Mouse (Mus musculus): ENCODE data around the gene Mid2.
"Not testable (repeated sequence)": the region's sequence is repeated elsewhere in the genome, so short reads cannot be mapped to it uniquely, and the experiment has no call there.

Mid2 gene

DNA sequence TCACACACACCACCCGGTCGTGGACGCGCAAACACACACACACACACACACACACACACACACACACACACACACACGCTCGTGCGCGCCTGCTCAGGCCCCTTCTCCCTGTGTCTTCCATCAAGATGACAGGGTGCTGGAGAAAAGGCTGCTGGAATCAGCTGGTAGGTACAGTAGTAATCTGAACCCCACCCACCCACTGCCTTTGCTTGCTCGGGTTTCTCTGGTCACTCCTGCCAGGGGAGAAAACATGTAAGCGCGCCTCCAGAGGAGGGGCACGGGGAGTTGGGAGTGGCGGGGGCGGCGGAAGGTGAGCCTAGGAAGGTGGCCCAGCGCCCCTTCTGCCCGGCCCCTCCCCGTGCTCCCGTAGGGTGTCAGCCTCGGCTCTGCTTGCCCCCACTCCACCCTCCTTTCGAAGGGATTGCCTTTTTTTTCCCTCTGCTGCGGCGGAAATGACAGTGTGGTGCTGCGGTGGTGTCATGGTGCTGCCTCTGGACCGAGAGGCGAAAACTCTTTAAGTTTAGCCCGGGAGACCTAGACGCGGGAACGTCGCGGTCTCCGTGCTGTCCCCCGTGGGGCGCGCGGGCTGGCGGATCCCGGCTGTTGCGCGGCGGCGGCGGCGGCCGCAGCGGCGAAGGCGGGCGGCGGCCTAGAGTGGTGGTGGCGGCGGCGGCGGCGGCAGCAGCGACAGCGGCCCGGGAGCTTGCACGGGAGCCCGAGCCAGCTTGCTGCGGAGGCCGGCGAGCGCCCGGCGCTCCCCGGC is at the start of gene Mid2:
Mid2 (plus strand) TSS at position 121 of the 763 bp plus-strand sequence.
- DNase-seq (ENCODE audit: low read depth), result peak; percentile 17

DNA sequence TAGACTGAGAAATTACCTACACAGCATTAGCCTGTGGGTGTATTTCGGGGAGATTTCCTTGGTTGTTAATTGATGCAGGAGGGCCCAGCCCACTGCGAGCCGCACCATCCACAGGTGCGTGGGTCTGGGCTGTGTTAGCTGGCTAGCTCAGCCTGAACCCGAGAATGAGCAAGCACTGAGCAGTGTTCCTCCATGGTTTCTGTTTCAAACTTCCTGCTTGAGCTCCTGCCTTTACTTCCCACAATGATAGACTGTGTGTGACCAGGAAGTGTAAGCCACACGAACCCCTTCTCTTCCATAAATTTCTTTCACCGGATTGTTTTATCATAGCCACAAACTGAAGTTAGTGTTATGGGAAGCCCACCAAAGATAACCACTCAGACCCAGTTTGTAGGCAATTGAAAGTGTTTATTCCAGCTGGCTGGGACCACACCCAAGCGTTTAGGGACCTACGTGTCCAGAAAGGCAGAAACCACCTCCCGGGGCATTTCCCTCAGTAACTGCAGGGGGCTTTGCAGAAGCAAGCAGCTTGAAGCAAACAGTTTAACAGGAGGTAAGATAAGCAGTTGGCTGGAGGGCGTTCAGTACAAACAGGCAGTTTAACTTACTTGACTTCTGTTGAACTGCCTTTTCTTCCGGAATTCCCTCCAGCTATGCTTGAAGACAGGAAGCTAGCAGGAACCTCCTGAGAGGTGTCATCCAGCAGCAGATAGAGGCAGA is 39.4 kb upstream of the Mid2 start:
- DNase-seq (ENCODE audit: low read depth), result no peak

DNA sequence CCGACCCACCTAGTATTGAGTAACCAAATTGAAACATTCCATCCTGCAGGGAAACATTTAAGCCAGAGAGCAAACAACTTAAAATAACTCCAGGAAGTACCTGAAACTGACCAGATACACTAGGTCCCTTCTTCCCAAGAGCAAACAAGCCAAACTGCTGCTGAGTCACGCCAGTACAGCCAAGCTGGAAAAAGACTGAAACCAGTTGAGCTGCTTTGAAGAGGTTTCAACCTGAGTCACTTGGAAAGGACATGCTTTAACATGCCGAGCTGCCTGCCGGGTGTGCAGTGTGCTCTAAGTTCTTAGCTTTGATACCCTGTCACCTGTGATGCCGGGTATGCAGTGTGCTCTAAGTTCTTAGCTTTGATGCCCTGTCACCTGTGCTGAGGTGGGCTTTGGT is 26.4 kb upstream of the Mid2 start:
- no peak for DNase-seq (ENCODE audit: low read depth)

DNA sequence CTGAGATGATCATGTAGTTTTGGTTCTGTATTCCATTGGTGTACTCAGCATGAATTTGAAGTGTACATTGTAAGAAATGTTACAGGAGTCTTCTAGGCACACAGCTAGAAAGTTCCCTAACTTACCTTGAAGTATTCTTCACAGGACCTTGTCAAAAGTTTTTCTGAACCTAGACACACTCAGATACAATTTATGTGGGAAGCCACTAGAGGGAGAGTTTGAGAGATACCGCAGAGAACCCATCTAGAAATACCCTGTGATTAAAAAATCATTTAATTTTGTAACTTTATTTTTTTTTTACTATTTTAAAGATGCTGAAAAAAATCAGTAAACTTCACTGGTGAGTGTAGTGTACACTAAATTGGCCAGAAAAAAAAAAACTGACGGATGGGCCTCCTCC is 24.8 kb upstream of the Mid2 start:
- no peak for DNase-seq (ENCODE audit: low read depth)

DNA sequence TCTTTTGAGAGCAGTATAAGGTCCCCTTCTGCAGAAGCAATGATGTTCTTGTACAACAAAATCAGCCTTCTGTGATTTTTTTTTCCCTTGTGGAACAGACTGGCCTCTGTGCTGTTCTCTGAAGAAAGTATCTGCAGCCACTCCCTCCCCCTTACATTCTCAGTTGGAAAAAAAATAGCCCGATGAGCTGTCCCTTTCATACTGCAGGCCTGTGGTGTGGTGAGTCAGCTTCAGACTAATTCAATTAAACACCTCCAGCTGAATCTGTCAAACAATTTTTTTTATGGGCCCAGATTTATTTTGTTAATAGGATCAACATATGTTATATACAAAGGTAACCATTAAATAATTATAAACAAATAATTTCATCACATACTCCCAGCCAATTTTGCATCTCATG is 3.7 kb upstream of the Mid2 start:
- DNase-seq (ENCODE audit: low read depth), result no peak

DNA sequence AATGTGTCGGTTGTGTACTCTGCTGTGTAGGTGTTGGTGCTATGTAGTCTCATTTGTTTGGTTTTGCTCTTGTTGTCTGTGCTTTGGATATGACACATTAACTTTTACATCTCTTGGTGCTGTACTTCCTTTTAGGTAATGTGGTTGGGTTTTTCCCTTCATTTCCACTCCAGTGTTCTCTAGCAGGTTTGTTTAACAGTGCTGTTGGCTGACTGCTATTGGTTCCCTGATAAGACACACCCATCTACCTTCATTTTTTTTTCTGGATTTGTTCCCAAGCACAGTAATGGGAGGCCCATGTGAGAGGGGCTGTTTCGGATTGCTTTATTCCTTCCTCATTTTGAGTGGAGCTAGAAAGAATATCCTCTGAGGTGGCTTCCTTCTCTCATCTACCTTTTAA is 883 bp upstream of the Mid2 start:
- DNase-seq (ENCODE audit: low read depth), result peak; percentile 30

DNA sequence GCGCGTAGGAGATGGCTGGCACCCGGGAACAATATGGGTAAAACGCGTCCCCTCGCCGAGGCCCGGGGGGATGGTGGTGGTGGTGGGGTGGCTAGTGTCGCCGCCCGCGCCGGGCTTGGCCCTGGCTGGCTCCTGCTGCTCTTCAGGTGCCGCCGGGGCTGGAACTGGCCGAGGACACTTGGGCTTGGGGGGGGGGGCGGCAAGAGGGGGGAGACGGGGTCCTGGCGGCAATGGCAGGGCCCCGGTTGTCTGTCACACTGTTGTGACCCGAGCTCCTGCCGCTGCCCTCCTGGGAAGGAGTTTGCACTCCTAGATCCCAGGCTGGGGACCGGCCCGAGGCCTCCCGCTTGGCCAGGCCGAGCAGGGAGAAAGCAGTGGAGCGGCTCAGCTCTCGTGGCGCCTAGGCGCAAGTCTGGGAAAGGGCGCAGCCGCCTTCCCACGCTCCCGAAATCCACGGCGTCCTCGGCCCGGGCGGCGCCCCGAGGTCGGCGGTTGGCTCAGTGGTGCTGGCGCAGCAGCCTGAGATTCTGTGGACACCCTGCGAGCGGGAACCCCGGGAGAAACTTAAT is 927 bp downstream of the Mid2 start:
- no peak for DNase-seq (ENCODE audit: low read depth)

DNA sequence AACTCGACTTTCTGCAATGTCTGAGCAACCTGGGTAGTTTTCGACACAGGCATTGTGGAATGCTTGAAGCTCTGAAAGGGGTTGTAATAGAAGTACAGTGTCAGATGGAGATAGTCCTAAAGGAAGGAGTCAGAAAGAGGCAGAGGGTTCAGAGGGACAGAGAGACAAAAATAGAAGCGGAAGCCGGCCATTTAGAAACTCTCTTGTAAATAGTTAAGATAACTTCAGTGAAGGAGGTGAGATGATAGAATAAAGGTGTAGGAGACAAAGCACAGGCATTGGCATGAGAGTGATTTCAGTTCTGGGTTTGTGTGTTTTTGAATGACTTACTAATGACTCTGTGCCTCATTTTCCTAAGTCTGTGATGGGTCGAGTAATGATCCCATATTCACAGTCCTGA is 11.0 kb downstream of the Mid2 start:
- DNase-seq (ENCODE audit: low read depth), result no peak

DNA sequence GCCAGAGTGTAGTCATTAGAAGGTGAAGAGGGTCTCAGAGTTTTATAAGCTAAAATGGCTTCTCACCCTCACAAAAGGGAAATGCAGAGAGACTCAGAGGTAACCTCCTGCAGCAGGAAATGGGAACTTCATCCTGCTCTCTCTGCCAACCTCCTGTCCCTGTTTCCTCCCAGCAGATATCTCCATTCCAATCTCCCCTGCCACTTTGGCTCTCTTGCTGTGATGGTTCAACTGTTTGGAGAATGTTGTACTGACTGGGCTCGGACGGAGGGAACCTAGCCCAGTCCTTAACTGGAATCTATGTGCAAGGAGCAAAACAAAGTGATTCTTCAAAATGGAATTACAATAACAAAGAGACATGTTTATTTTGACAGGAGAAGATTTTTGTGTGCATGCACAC is 23.9 kb downstream of the Mid2 start:
- no peak for DNase-seq (ENCODE audit: low read depth)

DNA sequence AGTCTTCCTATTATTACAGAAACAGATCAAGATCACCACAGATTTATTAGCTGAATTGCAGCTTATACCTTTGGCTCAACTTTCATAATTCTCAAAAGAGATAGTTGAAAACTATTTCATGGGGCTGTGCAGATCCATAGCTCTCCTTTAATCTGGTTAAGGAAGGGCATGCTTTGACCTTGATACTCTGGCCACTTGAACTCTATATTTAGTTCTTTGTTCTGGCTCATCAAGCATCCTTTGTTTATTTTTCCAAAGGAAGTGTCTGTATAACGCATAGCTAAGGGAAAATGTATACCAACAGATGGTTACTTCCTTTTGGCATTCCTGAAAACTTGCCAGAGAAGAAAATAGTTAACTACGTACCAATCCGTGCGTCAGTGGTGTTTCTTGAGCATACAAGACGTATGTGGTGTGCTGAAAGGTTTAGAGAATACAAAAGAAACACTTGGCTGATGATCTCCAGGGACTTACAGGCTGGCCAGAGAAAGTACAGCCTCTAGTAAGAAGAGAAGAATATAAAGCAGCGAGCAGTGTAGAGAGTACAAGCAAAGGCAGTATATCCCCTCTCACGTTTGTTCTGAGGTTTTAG is 33.6 kb downstream of the Mid2 start:
- not testable (repeated sequence) for DNase-seq (ENCODE audit: low read depth)

DNA sequence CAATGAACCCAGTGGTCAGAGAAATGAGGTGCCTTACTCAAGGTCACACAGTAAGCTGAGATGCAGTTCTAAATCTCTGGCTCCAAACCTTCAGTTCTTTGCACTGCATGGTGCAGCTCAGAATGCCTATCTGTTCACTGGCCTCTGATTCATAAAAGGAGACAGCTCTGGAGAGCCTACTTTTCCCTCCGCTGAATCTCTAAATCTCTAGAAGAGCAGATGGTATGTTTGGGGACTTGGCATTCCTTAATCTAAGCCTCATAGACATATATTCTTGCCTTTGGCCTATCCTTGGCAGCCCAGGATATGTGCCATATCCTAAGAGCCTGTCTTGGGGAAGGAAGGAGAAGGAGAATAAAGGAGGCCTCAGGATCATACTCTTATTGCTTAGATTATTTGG is 38.8 kb downstream of the Mid2 start:
- no peak for DNase-seq (ENCODE audit: low read depth)

DNA sequence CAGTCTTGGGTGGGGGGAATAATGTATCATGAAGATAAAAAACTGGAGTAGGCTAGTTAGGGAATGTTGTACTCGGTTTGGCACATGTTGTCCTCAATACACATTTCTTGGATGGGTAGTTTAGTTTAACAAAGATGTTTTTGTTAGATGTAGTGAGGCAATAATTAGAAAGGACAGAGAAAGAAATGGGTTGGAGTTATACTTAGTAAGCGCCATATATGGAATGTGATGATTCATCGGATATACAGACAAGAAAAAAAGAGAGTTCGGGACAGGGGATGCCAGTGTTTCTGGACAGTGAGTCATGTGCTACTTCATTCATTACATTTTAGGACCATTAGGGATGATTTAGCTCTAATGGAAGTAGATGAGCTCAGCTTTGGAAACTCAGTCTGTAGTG is 41.7 kb downstream of the Mid2 start:
- no peak for DNase-seq (ENCODE audit: low read depth)

DNA sequence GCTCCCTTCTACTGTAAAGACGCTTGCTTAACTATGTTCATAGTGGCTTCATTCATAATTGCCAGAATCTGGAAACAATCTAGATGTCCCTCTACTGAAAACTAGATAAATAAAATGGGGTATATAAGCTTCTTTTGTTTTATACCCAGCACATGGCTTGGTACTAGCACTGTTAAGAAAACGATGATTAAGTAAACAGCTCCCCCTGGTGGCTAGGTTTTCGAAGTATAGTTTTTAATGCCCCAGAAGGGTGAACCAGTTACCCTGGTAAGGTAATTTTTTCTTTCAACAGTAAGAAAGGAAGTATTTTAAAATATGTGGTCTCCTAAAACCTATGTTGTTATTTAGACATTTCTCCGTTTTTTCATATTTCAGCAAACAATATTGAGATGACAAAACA is 58.0 kb downstream of the Mid2 start:
- peak; percentile 62 for DNase-seq (ENCODE audit: low read depth)

DNA sequence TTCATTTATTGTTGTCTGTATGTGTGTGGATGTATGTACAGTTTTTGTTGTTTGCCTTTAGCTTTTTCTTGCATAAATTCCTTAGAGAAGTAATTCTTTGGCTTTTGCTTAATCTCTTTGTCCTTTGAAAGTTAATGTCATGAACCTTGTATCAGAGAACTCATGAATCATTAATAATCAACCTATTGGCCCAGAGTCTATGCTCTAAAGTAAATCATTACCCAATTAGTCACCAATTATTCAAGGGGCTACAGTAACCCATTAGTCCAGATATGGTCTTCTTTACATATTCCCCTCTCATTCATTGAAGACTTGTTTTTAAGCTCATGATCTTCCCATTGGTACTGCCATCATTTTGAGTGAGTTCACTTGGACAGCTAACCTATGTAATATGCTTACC is 74.6 kb downstream of the Mid2 start:
- no peak for DNase-seq (ENCODE audit: low read depth)

DNA sequence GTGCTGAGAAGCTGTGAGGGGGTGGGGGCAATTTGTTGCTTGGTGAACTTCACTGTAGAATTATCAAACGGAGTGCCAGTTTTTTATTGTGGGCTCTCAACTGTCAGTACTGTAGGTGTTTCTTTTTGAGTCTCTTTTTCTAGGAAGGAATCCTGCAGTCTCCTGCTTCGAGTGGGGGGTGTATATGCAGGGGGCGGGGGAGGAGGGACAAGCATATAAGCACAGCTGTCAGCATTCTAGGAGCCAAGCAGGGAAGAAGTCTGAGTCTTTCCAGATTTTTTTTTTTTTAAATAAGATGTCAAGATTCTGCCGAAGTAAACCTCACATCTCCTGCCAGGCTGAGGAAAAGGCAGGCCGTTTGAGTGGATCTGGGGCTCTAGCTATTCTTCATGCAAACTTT is 78.8 kb downstream of the Mid2 start:
- DNase-seq (ENCODE audit: low read depth), result no peak

DNA sequence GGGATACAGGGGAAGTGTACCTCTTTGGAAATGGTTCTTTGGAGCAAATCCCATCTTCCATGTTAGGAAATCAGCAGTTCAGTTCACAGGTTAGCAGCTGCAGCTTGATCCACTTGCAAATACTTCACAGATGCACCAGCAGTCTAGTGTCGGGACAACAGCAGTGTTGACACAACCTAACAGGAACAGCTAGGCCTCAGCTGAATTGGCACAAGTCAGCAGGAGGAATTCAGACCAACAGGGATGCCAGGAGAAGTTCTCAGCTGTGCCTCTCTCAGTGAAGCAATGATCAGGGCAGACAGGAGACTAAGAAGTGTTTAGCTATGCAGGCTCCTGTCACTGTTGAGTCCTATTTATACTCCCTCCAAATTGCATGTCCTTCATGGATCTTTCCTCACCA is 105.4 kb downstream of the Mid2 start:
- DNase-seq (ENCODE audit: low read depth), result no peak

DNA sequence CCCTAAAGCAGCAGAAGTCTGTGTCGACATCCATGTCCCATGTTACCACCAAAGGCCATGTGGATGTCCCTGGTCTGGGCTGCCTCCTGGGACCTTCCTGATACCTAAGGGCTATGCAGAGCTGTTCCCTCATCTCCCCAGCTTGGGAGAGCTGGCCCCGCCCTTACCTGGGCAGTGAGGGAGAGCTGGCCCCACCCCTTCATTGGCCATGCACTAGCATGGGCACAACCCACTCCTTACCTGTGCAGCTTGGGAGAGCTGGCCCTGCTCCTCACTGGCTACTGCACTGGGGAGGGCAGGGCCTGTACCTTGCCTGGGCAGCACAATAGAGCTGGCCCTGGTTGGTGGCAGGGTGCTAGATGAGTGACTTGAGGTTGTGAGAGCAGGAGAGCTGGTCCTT is 140.9 kb downstream of the Mid2 start:
- no peak for DNase-seq (ENCODE audit: low read depth)

DNA sequence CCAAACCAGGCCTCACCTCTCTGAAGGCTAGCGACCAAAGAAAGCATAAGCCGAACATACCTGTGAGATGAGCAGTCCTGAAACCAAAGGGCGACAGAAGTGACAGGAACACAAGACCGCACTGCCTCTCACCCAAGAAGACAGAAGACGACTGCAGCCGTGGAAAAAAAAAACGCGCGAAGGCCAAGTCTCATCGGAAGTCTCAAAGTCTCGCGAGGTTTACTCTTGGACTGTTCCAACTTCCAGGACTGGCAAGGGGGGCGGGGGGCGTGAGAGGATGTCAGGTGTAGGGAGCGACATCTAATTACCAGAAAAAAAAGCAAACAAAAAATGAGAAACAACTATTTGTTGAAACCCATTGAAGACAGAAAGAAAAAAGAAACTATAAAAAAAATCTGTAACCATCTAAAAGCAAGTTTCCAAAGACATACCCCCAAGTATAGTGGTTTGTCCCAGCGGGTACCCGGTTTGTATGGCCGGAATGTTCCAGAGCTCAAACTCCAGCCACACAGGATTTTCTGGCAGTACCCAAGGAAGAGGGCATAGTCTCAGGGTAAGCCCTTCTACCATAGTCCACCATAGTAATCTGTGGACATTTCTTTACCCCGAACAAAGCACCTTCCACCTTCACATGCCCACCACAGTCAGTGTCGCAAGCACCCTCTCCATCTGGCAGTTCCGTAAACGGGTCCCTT is 149.1 kb downstream of the Mid2 start, which contains the start of gene Tex13b:
Tex13b (minus strand) TSS at position 122 of the 695 bp plus-strand sequence.
- DNase-seq (ENCODE audit: low read depth), result no peak

Measured in induced T-regulatory cell, adult 2 months (primary cell).